Comparison of ENCODE assay signal across 12 mouse cellular contexts in genomic region chr10:9239956-9240355, GRCm38 (mm10).
DNase-seq lines count a peak whose midpoint lies in the region; ATAC-seq and TF ChIP-seq lines count a peak whose summit lies in the region.
"Had no signal": no experiment of that assay in that cellular context is flagged by ENCODE, and none has a peak within 500 bp of the region (broad histone marks: within the 10 kb centered on the region; RNA-seq: fewer than 3 reads in every experiment).

No protein-coding gene starts in this region.

- H3K36me3 ChIP-seq in limb, embryonic 14.5 days (ENCODE audit: control insufficient read depth, insufficient read depth, low read length) = no peaks in the 10 kb centered on the region
- no peaks in the 10 kb centered on the region for H3K36me3 ChIP-seq in limb, embryonic 10.5 days
- H3K36me3 ChIP-seq: liver, embryonic 15.5 days had no signal

- H3K4me3 ChIP-seq in limb, embryonic 14.5 days (replicated peaks; ENCODE audit: low read length) = no peak overlapping the region
- no peak overlapping the region for H3K4me3 ChIP-seq in limb, embryonic 10.5 days
- H3K4me3 ChIP-seq: liver, embryonic 15.5 days had no signal

- TF ChIP-seq POLR2A in limb, embryonic 14.5 days (IDR thresholded peaks at IDR 0.05; ENCODE audit: borderline replicate concordance, extremely low read depth, insufficient read depth, insufficient read length) = no peak

- H3K4me2 ChIP-seq in limb, embryonic 14.5 days (replicated peaks; ENCODE audit: low read depth, low read length, severe bottlenecking) = no peak overlapping the region
- H3K4me2 ChIP-seq: liver, embryonic 15.5 days had no signal

- WGBS in limb, embryonic 14.5 days = 58% methylated on average over 6 of the region's 6 CpGs
- 80% methylated on average over 6 of the region's 6 CpGs for WGBS in limb, embryonic 10.5 days

- no peak overlapping the region for H3K9ac ChIP-seq in limb, embryonic 14.5 days (ENCODE audit: low read depth, low read length, severe bottlenecking)
- H3K9ac ChIP-seq: liver, embryonic 15.5 days had no signal

- intact Hi-C loops in heart, postnatal 36 days (cut with DNase I) = no loop called here

- no peak for DNase-seq in frontal cortex, postnatal 14 days (ENCODE audit: low spot score in 2 of 2)
- DNase-seq in limb, embryonic 14.5 days (ENCODE audit: low spot score) = peak; percentile 46
- DNase-seq in limb, embryonic 10.5 days (ENCODE audit: low spot score) = no peak
- peak; percentile 3 to 12 for DNase-seq in heart, postnatal 36 days
- DNase-seq in lung, postnatal 36 days = peak; percentile 42
- DNase-seq in thymus, adult 18-20 months = no peak
- no peak for DNase-seq in urinary bladder, postnatal 25 days (ENCODE audit: low spot score)
- DNase-seq: adrenal gland, postnatal 10 days; cerebellum, adult 8-10 months; kidney, postnatal 36 days had no signal

- no peaks in the 10 kb centered on the region for H3K9me3 ChIP-seq in limb, embryonic 14.5 days (ENCODE audit: control insufficient read depth, low read length)
- no peaks in the 10 kb centered on the region for H3K9me3 ChIP-seq in limb, embryonic 10.5 days (replicated peaks)
- H3K9me3 ChIP-seq: liver, embryonic 15.5 days had no signal

- no peaks in the 10 kb centered on the region for H3K27me3 ChIP-seq in limb, embryonic 14.5 days (ENCODE audit: control insufficient read depth, insufficient read depth, low read length)
- H3K27me3 ChIP-seq in limb, embryonic 10.5 days (ENCODE audit: low read depth, poor library complexity, severe bottlenecking) = no peaks in the 10 kb centered on the region
- H3K27me3 ChIP-seq: liver, embryonic 15.5 days had no signal

- no peaks in the 10 kb centered on the region for H3K4me1 ChIP-seq in limb, embryonic 14.5 days (ENCODE audit: control insufficient read depth, insufficient read depth, low read length)
- 0 out of 2 replicates have a peak, but pooled peaks cover 4% of the 10 kb centered on the region for H3K4me1 ChIP-seq in limb, embryonic 10.5 days
- H3K4me1 ChIP-seq: liver, embryonic 15.5 days had no signal

- ATAC-seq in frontal cortex, adult (ENCODE audit: low TSS enrichment) = peak; percentile 85
- ATAC-seq in limb, embryonic 14.5 days (ENCODE audit: low FRiP score, low read depth) = no peak

- H3K27ac ChIP-seq in limb, embryonic 14.5 days (replicated peaks; ENCODE audit: low read depth, low read length) = no peak overlapping the region
- no peak overlapping the region for H3K27ac ChIP-seq in limb, embryonic 10.5 days
- H3K27ac ChIP-seq: liver, embryonic 15.5 days had no signal

Comparison
In these comparisons a context has a peak if more than half of its experiments do, and no peak if none do; other contexts are left out.
1. DNase-seq: peak in limb, embryonic 14.5 days (single experiment), heart, postnatal 36 days (2 of 2) and lung, postnatal 36 days (single experiment); none in frontal cortex, postnatal 14 days (0 of 2), limb, embryonic 10.5 days (single experiment), thymus, adult 18-20 months (0 of 2) and urinary bladder, postnatal 25 days (single experiment).